Mouse (Mus musculus) spleen, postnatal 10 days (tissue): ENCODE results near the gene Ahcyl2.

Experiments
- DNase-seq, 2 experiments: peaks; one replicate each; pipeline ENCODE4 v3.0.0; 2021 to 2022; ENCODE audit warnings: low spot score in 2 of 2

Gene Ahcyl2

DNA sequence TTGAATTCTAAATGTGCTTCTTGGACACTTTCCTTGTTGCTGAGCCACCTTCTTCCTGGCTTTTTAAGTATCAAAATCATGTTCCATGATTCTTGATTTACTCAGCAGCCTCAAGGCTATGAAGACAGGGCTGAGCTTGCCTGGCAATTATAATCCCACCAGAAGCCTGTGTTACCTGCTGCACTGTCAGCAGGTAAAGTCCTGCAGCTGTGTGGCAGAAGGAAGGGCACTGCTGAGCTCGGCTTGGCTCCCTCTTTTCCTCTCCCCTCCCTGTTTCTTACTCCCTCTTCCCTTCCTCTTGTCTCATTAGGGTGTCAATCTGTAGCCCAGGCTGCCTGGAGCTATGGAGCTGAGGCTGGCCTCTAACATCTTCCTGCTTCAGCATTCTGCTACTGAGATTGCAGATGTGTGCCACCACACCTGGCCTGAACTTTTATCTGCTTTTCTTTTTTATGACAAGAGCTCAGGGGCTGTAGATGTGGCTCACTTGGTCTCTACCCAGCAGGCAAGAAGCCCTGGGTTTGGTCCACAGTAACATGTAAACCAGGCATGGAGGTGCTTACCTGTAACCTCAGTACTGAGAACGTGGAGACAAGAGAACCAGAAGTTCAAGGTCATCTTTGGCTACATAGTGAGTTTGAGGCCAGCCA, 3.0 kb downstream of the Ahcyl2 start:
- DNase-seq, result no peak

DNA sequence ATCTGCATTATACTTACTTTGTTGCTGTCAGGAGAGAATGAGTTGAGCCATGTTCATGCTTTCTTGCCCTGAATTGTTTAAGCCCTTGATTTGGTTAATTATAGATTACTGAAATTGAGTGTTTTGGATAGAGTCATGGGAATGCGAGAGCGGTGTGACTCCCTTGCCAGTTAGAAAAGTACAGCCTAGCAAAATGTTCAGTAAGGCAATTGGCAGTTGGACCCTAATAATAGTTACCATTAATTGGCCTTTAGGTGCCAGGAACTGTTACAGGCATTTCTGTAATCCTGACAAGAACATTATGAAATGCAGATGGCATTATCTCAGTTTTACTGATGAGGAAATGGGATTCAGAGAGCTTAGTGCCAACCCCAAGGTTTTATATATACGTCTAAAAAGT, 4.4 kb downstream of the Ahcyl2 start:
- DNase-seq, result no peak

DNA sequence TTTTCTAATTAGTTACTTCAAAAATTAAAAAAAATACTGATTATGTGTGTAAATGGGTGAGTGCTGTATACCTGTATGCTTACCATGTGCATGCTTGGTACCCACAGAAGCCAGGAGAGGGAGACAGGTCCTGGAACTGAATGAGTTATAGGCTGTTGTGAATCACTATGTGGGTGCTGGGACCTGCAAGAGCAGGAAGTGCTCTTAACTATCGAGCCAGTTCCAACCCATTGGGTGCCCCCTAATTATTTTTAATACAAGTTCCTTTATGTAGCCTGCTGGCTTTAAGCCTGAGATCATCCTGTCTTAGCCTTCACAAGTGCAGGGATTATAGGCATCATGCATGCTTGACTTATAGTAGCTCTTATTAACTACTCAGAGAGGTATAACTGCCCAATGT, 6.3 kb downstream of the Ahcyl2 start:
- DNase-seq, result no peak

DNA sequence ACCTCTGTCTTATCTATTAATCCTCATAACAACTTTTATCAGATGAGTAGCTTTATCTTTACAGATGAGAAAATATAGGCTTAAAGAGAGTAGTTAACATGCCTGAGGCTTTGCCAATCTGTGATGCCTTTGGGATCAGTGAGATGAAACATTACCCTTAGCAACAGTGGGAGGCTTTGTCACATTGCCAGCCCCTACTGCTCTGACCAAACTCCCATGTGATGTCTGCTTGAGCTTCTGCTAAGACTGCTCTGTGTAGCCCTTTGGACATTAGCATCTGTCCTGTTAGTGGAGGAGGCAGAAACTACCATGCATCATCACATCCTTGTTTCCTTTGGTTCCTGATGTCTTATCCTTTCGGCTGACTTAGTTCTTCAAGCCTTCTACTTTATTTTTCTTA, 7.8 kb downstream of the Ahcyl2 start:
- no peak for DNase-seq

DNA sequence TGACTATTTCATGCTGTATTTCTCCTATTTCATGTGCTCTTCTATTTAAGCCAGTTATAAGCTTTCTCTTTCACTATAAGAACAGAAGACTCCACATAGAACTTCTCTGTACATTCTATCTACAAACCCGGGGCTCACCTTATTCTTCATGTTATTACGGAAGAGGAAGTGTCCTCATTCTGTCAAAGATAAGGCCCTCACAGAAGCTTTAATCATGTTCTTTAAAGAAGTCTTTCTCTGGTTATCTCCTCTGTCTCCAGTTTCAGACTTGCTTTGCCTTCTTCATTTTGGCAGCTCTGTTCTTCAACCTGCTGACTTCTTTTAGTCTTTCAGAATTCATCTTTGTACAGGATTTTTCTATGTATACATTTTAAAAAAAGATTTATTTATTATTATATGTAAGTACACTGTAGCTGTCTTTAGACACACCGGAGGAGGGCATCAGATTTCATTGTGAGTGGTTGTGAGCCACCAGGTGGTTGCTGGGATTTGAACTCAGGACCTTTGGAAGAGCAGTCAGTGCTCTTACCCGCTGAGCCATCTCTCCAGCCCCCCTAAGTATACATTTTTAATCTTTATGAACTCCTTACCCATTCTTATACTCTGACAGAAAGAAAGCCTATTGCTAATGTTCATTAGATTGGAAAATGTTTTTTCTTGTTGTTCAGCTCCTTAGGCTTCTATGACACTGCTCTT, 8.9 kb downstream of the Ahcyl2 start:
- no peak for DNase-seq

DNA sequence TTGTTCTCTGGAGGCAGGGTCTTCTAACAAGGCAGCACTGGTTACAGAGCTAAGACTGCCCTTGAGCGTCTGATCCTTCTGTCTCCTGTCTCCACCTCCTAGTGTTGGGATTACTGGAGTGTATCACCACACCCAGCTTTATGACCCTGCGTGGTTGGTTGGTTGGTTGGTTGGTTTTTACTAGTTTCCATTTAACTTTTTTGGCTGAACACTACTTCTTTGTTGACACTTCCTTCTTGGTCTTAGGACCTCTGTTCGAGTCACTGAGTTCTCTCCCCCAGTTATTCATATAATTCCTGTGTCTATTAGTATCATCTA, 9.4 kb downstream of the Ahcyl2 start:
- DNase-seq, result no peak

DNA sequence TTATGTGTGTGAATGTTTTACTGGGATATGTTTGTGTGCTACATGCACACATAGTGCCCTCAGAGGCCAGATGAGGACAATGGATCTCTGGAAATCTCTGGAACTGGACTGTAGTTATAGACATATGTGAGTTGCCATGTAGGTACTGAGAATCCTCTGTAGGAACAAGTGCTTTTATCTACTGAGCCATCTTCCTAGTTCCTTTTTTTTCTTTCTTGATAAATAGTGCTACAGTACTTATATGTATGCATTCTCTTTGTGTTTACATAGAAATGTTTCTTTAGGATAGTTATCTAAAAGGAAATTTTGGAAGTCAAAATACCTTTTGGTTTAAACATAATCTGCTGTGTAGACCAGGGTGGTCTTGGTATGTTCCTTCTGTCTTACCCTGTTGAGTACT, 12.3 kb downstream of the Ahcyl2 start:
- DNase-seq, result no peak

DNA sequence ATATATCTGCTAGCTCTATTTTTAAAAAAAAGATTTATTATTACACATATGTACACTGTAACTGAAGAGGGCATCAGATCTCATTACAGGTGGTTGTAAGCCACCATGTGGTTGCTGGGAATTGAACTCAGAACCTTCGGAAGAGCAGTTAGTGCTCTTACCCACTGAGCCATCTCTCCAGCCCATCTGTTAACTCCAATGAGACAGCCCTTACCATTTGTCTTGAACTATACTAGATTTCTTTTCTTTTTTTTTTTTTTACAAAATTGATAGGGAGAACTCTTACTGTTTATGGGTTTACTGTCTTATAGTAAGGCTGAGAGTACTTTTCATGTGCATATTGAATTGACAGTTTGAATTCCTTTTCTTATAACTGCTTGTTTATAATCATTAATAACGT, 12.8 kb downstream of the Ahcyl2 start:
- DNase-seq, result no peak

DNA sequence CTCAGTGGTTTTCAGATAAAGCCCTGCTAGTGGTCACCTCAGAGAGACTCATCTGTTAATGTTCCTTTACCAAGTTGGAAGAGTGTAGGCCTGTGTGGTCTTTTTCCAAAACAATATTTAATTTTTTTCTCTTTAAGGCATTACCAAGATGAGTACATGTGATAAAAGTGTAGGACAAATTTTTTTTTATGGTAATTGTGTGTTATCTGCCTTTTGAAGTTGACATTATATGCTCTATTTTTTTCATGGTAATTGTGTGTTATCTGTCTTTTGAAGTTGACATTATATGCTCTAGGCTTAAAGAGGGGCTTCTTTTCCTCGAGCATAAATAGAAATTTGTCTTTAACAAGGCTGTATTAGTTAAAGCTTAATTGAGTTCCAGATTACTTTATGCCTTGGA, 14.4 kb downstream of the Ahcyl2 start:
- no peak for DNase-seq

DNA sequence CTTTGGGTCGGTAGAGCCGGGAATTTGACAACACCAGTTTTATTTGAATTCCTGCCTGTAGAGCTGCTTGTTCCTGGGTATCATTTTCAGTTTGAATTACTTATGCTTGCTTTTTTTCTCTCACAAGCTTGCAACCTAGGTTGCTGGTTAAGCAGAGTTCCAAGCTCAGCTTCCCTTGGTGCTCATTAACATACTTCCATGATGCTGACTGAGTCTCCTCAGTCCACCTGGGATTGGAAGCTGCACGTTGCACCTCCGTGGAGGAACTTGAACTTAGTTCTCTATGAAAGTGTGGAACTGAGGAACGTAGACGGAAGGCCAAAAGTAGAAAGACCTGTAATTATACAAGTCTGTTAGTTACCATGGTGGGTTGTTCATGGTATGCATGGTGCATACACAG, 16.1 kb downstream of the Ahcyl2 start:
- no peak for DNase-seq

DNA sequence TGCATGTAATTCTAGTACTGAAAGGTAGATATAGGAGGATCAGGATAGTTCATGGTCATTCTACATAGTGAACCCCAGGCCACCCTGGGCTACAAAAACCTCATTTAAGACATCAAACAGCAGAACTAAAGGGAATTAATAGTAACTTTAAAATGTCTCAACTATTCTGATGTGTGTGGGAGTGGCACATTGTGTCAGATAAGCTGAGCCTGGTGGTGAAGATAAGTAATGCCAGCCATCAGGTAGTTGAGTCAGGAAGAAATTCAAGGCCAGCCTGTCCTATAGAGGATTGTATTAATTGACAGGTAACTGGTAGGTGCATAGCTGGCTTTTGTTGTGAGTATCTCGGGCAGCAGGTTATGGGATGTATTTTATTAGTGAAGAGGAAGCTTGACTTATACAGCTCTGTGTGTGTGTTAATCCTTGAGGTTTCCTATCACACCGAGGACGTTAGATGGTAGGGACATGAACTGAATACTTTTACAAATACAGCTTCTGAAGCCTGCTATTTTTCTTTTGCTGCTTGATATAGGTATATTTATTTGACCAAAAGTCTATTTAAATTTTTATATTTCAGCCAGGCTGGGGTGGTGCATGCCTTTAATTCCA, 16.7 kb downstream of the Ahcyl2 start:
- DNase-seq, result no peak

DNA sequence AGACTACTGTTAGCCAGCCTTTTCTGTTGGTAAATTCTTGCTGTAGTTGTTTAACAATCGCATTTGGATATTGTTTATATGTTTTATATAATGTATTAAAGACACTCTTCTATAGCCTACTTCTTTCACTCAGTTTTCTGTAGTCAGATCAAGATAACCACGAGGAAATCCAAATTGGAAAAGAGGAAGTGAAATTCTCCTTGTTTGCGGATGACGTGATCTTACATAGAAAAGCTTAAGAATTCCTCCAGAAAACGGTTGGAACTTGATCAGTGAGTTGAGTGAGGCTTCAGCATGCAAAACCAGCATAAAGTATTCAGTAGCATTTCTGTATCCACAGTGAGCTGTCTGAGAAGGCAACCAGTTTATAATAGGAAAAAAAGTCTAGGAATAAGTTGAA, 17.9 kb downstream of the Ahcyl2 start:
- DNase-seq, result no peak

DNA sequence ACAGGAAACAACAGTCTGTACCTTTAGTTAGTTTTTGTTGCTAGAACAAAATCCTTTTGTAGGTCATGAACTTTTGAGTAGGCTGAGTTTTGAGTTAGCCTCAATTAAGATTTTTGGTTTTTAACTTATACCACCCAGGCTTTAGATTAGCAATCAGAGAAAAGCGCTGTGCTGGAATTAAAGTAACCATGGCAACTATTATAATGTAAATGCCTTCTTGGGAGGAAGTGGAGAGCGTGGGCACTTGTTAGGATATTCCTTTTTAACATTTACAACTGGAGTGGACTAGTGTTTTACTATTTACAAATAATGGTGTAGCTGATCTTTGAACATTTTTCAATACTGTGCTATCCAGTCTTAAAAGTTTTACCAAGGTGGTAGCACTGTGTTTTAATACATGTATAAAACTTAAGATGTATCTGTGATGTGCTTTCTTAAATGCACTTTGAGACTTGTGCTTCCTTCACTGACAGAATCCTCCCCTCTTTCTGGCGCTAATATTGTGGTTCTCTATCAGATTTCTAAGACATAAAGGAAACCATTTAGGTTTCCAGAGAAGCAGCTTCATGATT, 21.1 kb downstream of the Ahcyl2 start:
- DNase-seq, result no peak

DNA sequence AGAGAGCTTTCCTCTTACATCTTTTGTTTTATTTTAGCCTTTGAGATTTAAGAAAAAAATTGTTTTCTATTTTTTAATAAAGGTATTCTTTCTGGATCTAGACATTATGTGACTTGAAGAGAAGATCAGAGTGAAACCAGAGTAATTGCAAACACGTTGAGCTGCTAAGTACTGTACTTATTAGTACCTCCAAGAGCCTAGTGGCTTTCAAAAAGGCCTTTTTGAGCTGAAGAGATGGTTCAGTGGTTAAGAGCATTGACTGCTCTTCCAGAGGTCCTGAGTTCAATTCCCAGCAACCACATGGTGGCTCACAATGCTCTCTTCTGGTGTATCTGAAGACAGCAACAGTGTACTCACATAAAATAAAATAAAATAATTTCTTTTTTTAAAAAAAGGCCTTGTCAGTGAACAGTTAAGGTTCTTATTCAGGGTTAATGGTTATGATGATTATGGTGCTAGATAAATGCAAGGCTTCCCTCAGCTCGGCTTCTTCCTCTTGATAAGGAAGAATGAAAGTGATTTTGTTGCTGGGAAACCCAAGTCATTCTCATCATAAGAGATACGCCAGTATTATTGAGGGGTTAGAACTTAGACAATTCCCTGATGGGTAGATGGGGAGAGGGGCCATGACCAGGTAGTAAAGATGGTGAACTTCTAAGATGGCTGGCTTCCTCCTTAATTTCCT, 22.3 kb downstream of the Ahcyl2 start:
- no peak for DNase-seq

DNA sequence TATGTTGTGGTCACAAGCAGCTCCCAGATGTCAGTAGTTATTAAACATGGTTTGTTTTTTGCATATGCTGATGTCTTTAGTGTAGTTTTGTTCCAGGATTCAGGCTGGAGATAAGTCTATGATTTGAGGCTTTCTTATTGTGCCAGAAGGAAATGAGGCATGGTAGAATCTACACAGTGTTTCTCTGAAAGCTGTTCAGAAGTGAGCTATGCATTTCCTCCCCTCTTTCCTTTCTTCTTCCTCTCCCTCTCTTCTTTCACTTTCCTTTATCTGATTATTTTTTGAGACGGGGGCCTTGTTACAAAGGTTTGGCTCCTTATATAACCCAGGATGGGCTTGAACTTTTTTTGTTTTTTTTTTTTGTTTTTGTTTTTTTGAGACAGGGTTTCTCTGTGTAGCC, 25.7 kb downstream of the Ahcyl2 start:
- DNase-seq, result no peak

DNA sequence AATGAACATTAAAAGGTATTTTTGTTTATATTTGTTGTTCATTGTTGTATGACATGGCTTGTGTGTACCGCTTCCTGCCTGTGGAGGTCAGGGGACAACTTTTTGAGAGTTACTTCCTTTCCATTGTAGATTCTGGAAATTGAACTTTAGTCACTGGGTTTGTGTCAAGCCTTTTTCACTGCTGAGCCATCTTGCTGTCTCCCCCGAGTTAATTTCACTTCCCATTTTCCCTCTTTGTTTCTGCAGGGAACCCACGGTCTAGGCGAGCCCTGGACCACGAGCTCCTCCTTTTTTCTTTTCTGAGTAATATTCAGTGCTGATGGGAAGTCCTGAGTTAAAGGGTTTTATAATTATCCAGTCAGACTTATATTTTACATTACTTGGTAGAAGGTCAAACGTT, 26.8 kb downstream of the Ahcyl2 start:
- no peak for DNase-seq

DNA sequence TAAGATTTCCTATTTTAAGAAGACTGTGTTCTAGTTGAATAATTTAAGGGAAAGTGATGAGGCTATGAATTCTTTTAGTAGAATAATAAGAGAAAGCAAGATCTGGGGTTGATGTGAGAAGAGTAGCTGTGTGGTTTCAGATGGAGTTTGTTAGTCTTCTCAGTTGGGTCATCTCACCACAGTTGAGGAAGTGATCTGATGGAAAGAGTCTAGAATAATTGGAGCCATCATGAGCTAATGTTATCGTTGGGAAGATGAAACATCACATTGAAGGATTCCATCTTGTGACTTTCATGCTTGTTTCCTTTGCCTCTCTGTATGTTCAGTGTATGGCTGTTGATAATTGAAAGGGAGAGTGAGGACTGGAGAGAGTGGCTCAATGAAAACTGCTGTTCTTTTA, 35.2 kb downstream of the Ahcyl2 start:
- no peak for DNase-seq

DNA sequence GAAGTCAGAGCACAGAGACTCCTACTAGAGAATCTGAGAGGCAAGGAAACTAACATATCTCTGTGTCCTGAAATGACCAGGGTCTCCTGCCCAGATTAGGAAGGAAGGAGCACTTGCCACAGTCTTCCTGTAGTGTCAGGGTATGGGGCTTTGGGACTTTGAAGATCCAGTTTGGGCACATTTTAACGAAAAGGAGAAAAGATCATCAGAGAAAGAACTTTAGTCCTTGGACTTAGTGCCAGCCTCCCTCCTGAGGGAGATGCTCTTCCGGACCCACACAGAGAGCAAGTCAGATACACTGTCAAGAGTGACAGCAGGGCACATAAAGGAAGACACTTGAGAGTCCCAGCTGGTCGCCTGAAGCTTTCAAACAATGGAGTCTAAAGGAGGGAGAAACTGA, 36.2 kb downstream of the Ahcyl2 start:
- DNase-seq, result no peak

DNA sequence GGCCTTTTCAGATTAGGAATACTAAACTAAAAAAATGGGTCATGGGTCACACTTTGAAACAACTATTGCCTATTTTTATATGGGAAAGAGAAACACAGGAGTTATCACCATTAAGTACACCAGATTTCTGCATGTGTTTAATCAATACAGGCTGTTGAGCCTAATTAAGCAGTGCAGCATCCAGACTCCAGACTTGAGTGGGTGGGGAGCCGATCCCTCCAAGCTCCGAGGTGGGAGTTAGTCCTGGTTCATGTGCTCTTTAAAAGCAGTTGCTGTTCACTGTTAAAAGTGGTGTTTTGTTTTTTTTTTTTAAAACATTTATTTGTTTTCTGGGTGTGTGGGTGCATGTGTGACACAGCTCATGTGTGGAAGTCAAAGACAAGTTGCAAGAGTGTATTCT, 37.6 kb downstream of the Ahcyl2 start:
- no peak for DNase-seq

DNA sequence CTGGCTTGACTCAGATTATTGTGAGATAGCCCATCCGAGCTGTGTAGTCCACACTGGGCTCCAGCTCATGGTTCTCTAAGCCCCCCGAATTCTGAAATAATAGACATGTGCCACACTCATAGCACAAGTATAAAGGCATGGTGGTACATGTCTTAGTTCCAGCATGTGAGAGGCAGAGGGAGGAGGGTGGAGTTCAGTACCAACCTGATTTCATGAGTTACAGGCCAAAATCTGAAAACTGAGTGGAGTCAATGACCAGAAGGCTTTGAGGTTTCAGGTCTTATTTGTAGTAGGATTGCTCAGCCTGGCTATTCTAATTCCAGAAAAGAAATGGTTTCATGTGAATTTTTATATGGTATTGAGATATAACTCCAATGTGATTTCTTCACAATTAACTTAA, 44.3 kb downstream of the Ahcyl2 start:
- DNase-seq, result no peak

DNA sequence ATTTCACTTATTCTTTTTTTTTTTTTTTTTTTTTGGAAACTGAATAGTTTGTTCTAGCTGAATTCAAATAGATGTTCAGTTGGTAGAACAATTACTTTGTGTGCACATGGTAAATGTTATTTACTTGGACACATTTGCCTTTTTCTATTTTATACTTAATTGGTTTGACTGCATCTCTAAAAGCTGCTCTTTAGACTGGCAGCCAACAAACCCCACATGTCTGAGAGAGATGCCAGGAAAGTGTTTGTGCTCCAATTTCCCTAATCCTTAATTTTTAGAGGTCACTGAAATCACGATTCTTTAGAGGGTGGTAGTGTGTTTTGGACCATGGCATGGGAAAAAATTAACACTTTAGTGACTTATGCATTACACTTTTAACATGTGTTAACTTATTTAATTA, 44.8 kb downstream of the Ahcyl2 start:
- no peak for DNase-seq

DNA sequence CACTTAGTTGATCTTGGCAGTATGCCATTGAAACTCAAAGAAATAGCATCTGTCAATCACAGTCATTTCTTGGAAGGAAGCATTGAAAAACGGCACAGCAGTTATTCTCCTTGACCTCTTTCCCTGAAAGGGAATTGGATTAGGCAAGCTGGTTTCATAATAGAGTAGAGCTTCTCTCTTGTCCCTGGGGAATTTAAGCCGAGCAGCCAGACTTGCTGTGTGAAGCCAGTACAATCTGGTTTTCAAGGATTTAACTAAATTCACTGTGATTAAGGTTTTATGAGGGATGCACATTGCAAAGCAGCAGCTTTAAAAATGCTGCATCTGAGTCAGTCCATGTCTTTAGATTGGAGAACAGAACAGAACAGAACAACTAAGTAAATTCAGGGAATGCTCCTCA, 46.8 kb downstream of the Ahcyl2 start:
- DNase-seq, result no peak

DNA sequence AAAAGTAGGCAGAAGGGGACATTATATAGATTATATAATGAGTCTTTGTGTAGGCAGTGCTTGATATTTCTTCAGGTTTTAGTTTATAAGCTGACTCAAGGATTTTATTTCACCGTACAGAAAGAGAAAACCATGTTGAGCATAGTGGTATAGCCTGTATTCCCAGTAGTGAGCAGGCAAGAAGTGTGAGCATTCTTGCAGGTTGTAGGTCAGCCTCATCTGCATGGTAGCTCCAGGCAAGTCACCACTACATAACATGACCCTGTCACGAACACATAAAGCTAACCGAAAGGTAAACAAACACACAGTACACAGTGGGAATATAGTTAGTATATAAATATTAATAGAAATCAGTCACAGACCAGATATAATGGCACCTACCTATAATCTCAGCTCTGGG, 47.2 kb downstream of the Ahcyl2 start:
- DNase-seq, result no peak
